Mouse (Mus musculus): ENCODE measurements around the gene Pgk1. TPM values are rescaled to one million over a fixed set of nuclear protein-coding genes. Genes with fewer than 3 reads are reported as not detected.

The Pgk1 gene
- polyA plus RNA-seq, 1 experiment = 13.5 TPM

- TF ChIP-seq POLR2A (IDR thresholded peaks at IDR 0.05; ENCODE audit: control insufficient read depth, low read depth, low read length) (no peak), CTCF (IDR thresholded peaks at IDR 0.05; ENCODE audit: control insufficient read depth, insufficient read depth, insufficient replicate concordance, low read depth, low read length) (no peak)
- H3K4me1 ChIP-seq (ENCODE audit: control insufficient read depth, insufficient read depth, low read length) = no peaks in the 10 kb centered on the region
- no peak overlapping the region for H3K4me3 ChIP-seq (ENCODE audit: control insufficient read depth, low read depth, low read length)
- no peaks in the 10 kb centered on the region for H3K36me3 ChIP-seq (ENCODE audit: control insufficient read depth, insufficient read depth, low read length)
- H3K27me3 ChIP-seq (ENCODE audit: control insufficient read depth, insufficient read depth, low read length) = no peaks in the 10 kb centered on the region
- H3K27ac ChIP-seq (ENCODE audit: control insufficient read depth, insufficient read depth, low read depth, low read length) = no peak overlapping the region
Observed at GRCm38 (mm10) chrX:106163995-106164394, 22.9 kb upstream of the Pgk1 start.

GRCm38 (mm10) chrX:106164555-106164954 is 22.3 kb upstream of the Pgk1 start:
- Histone ChIP-seq H3K36me3 (ENCODE audit: control insufficient read depth, insufficient read depth, low read length) (no peaks in the 10 kb centered on the region), H3K27ac (ENCODE audit: control insufficient read depth, insufficient read depth, low read depth, low read length) (no peak overlapping the region), H3K4me3 (ENCODE audit: control insufficient read depth, low read depth, low read length) (no peak overlapping the region), H3K27me3 (ENCODE audit: control insufficient read depth, insufficient read depth, low read length) (no peaks in the 10 kb centered on the region), H3K4me1 (ENCODE audit: control insufficient read depth, insufficient read depth, low read length) (no peaks in the 10 kb centered on the region)
- TF ChIP-seq CTCF (IDR thresholded peaks at IDR 0.05; ENCODE audit: control insufficient read depth, insufficient read depth, insufficient replicate concordance, low read depth, low read length) = no peak
- TF ChIP-seq POLR2A (IDR thresholded peaks at IDR 0.05; ENCODE audit: control insufficient read depth, low read depth, low read length) = no peak

- TF ChIP-seq POLR2A (IDR thresholded peaks at IDR 0.05; ENCODE audit: control insufficient read depth, low read depth, low read length) (no peak), CTCF (IDR thresholded peaks at IDR 0.05; ENCODE audit: control insufficient read depth, insufficient read depth, insufficient replicate concordance, low read depth, low read length) (no peak)
- H3K27me3 ChIP-seq (ENCODE audit: control insufficient read depth, insufficient read depth, low read length) = no peaks in the 10 kb centered on the region
- no peaks in the 10 kb centered on the region for H3K4me1 ChIP-seq (ENCODE audit: control insufficient read depth, insufficient read depth, low read length)
- H3K4me3 ChIP-seq (ENCODE audit: control insufficient read depth, low read depth, low read length) = no peak overlapping the region
- H3K36me3 ChIP-seq (ENCODE audit: control insufficient read depth, insufficient read depth, low read length) = no peaks in the 10 kb centered on the region
- no peak overlapping the region for H3K27ac ChIP-seq (ENCODE audit: control insufficient read depth, insufficient read depth, low read depth, low read length)
Observed at GRCm38 (mm10) chrX:106165089-106165488, 21.8 kb upstream of the Pgk1 start.

GRCm38 (mm10) chrX:106171106-106171852 is 15.6 kb upstream of the Pgk1 start:
- H3K27me3 ChIP-seq (ENCODE audit: control insufficient read depth, insufficient read depth, low read length) = no peaks in the 10 kb centered on the region
- H3K4me1 ChIP-seq (ENCODE audit: control insufficient read depth, insufficient read depth, low read length) = no peaks in the 10 kb centered on the region
- no peaks in the 10 kb centered on the region for H3K36me3 ChIP-seq (ENCODE audit: control insufficient read depth, insufficient read depth, low read length)
- peak overlapping the region; percentile 49 for H3K4me3 ChIP-seq (ENCODE audit: control insufficient read depth, low read depth, low read length)
- H3K27ac ChIP-seq (ENCODE audit: control insufficient read depth, insufficient read depth, low read depth, low read length) = no peak overlapping the region
- peak; percentile 28; the same call in 1 of the 2 replicates for TF ChIP-seq CTCF (IDR thresholded peaks at IDR 0.05; ENCODE audit: control insufficient read depth, insufficient read depth, insufficient replicate concordance, low read depth, low read length)
- no peak for TF ChIP-seq POLR2A (IDR thresholded peaks at IDR 0.05; ENCODE audit: control insufficient read depth, low read depth, low read length)

GRCm38 (mm10) chrX:106171853-106172154 is 15.1 kb upstream of the Pgk1 start:
- Histone ChIP-seq H3K36me3 (ENCODE audit: control insufficient read depth, insufficient read depth, low read length) (no peaks in the 10 kb centered on the region), H3K27me3 (ENCODE audit: control insufficient read depth, insufficient read depth, low read length) (no peaks in the 10 kb centered on the region), H3K27ac (ENCODE audit: control insufficient read depth, insufficient read depth, low read depth, low read length) (no peak overlapping the region), H3K4me3 (ENCODE audit: control insufficient read depth, low read depth, low read length) (no peak overlapping the region), H3K4me1 (ENCODE audit: control insufficient read depth, insufficient read depth, low read length) (no peaks in the 10 kb centered on the region)
- TF ChIP-seq CTCF (IDR thresholded peaks at IDR 0.05; ENCODE audit: control insufficient read depth, insufficient read depth, insufficient replicate concordance, low read depth, low read length) (no peak), POLR2A (IDR thresholded peaks at IDR 0.05; ENCODE audit: control insufficient read depth, low read depth, low read length) (no peak)

GRCm38 (mm10) chrX:106176331-106176730 is 10.6 kb upstream of the Pgk1 start:
- H3K4me3 ChIP-seq (ENCODE audit: control insufficient read depth, low read depth, low read length) = no peak overlapping the region
- no peak for TF ChIP-seq CTCF (IDR thresholded peaks at IDR 0.05; ENCODE audit: control insufficient read depth, insufficient read depth, insufficient replicate concordance, low read depth, low read length)
- no peaks in the 10 kb centered on the region for H3K36me3 ChIP-seq (ENCODE audit: control insufficient read depth, insufficient read depth, low read length)
- no peaks in the 10 kb centered on the region for H3K4me1 ChIP-seq (ENCODE audit: control insufficient read depth, insufficient read depth, low read length)
- H3K27me3 ChIP-seq (ENCODE audit: control insufficient read depth, insufficient read depth, low read length) = no peaks in the 10 kb centered on the region
- H3K27ac ChIP-seq (ENCODE audit: control insufficient read depth, insufficient read depth, low read depth, low read length) = no peak overlapping the region

GRCm38 (mm10) chrX:106184279-106184678 is 2.6 kb upstream of the Pgk1 start:
- Histone ChIP-seq H3K27ac (ENCODE audit: control insufficient read depth, insufficient read depth, low read depth, low read length) (no peak overlapping the region), H3K36me3 (ENCODE audit: control insufficient read depth, insufficient read depth, low read length) (no peaks in the 10 kb centered on the region), H3K4me3 (ENCODE audit: control insufficient read depth, low read depth, low read length) (no peak overlapping the region), H3K4me1 (ENCODE audit: control insufficient read depth, insufficient read depth, low read length) (peaks cover 3% of the 10 kb centered on the region), H3K27me3 (ENCODE audit: control insufficient read depth, insufficient read depth, low read length) (no peaks in the 10 kb centered on the region)
- TF ChIP-seq POLR2A (IDR thresholded peaks at IDR 0.05; ENCODE audit: control insufficient read depth, low read depth, low read length) = no peak
- TF ChIP-seq CTCF (IDR thresholded peaks at IDR 0.05; ENCODE audit: control insufficient read depth, insufficient read depth, insufficient replicate concordance, low read depth, low read length) = no peak
